Mouse (Mus musculus) kidney, adult 2 months (tissue): ENCODE results near the gene Efcab7.

Source experiments
- CTCF ChIP-seq: fragments of 200-500 bp; conservative IDR thresholded peaks from 2 replicates; pipeline ENCODE4 v1.5.1; 2011; ENCODE audit warnings: low read depth, mild to moderate bottlenecking, control low read depth, low read length, moderate library complexity, mixed read lengths; ENCODE audit not compliant: insufficient read depth, insufficient read length
- POLR2A ChIP-seq: fragments of 200-500 bp; IDR thresholded peaks from one replicate; pipeline ENCODE4 v1.6.1; 2011; ENCODE audit warnings: low read depth, low read length, control low read depth

DNA sequence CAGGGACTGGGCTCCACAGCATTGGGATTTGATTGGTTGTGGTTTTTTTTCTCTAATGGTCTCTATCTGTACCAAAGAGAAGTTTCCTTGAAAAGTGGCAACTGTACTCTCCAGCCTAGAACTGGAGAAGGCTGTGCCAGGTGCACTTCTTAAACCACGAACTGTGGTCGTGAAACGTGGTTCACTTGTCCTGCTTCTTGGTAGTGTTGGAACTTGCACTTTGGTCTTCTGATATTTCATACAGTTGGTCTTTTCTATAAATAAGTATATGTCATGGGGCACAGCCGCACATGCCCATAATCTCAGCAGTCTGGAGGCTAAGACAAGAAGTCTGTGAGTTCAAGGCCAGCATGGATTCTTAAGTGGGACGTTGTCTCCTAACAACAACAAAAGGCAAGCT, 107.3 kb downstream of the Efcab7 start:
- TF ChIP-seq CTCF (no peak), POLR2A (no peak)
